Comparison of ENCODE assay signal across 18 mouse cellular contexts in the genomic region with DNA sequence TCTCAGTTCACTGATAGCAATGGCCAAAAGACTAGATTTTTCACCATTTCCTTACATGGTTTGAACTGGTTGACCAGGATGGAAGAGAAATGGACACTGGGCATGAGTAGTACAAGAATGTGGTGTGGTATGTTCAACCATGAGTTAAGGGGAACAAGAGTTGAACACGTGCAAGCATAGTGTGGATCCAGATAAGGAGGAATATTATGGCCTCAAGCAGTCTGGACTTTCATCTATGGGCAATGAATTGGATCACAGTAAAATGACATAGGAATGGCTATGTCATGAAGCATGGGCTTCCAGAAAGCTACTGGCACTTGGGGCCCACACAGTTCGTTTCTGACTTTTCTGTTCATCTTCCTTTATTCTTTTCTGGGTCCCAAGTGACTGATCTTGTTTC.
DNase-seq lines count a peak whose midpoint lies in the region; ATAC-seq lines count a peak whose summit lies in the region.
"Had no signal": no experiment of that assay in that cellular context is flagged by ENCODE, and none has a peak within 500 bp of the region (broad histone marks: within the 10 kb centered on the region; RNA-seq: fewer than 3 reads in every experiment).

No protein-coding gene starts in this region.

- 92% methylated on average over 2 of the region's 2 CpGs for WGBS in heart, embryonic 10.5 days
- 96% methylated on average over 2 of the region's 2 CpGs for WGBS in midbrain, embryonic 15.5 days
- 86% methylated on average over 2 of the region's 2 CpGs for WGBS in midbrain, embryonic 14.5 days
- 90% methylated on average over 2 of the region's 2 CpGs for WGBS in forebrain, embryonic 16.5 days
- 95% methylated on average over 2 of the region's 2 CpGs for WGBS in limb, embryonic 10.5 days

- no peaks in the 10 kb centered on the region for H3K9me3 ChIP-seq in heart, embryonic 10.5 days
- H3K9me3 ChIP-seq in midbrain, embryonic 15.5 days, result no peaks in the 10 kb centered on the region
- H3K9me3 ChIP-seq in midbrain, embryonic 14.5 days (ENCODE audit: control insufficient read depth, low read length), result no peaks in the 10 kb centered on the region
- no peaks in the 10 kb centered on the region for H3K9me3 ChIP-seq in forebrain, embryonic 16.5 days (ENCODE audit: control insufficient read depth, low read length)
- H3K9me3 ChIP-seq in limb, embryonic 10.5 days (replicated peaks), result no peaks in the 10 kb centered on the region
- H3K9me3 ChIP-seq: embryonic facial prominence, embryonic 10.5 days; heart, embryonic 13.5 days had no signal

- no peaks in the 10 kb centered on the region for H3K36me3 ChIP-seq in heart, embryonic 10.5 days
- no peaks in the 10 kb centered on the region for H3K36me3 ChIP-seq in midbrain, embryonic 15.5 days (replicated peaks)
- H3K36me3 ChIP-seq in midbrain, embryonic 14.5 days (ENCODE audit: control insufficient read depth, insufficient read depth, low read length), result no peaks in the 10 kb centered on the region
- no peaks in the 10 kb centered on the region for H3K36me3 ChIP-seq in forebrain, embryonic 16.5 days (ENCODE audit: control insufficient read depth, insufficient read depth)
- no peaks in the 10 kb centered on the region for H3K36me3 ChIP-seq in limb, embryonic 10.5 days
- H3K36me3 ChIP-seq: embryonic facial prominence, embryonic 10.5 days; heart, embryonic 13.5 days had no signal

- H3K4me3 ChIP-seq in heart, embryonic 10.5 days, result no peak overlapping the region
- H3K4me3 ChIP-seq in midbrain, embryonic 15.5 days, result no peak overlapping the region
- no peak overlapping the region for H3K4me3 ChIP-seq in midbrain, embryonic 14.5 days (replicated peaks; ENCODE audit: low read depth, low read length)
- H3K4me3 ChIP-seq in forebrain, embryonic 16.5 days (replicated peaks; ENCODE audit: low read length), result no peak overlapping the region
- no peak overlapping the region for H3K4me3 ChIP-seq in limb, embryonic 10.5 days
- H3K4me3 ChIP-seq: embryonic facial prominence, embryonic 10.5 days; heart, embryonic 13.5 days had no signal

- H3K9ac ChIP-seq in midbrain, embryonic 15.5 days, result no peak overlapping the region
- no peak overlapping the region for H3K9ac ChIP-seq in midbrain, embryonic 14.5 days (replicated peaks; ENCODE audit: low read length)
- H3K9ac ChIP-seq in forebrain, embryonic 16.5 days (replicated peaks; ENCODE audit: low read depth, low read length), result no peak overlapping the region
- H3K9ac ChIP-seq: heart, embryonic 13.5 days; hindbrain, embryonic 14.5 days had no signal

- ATAC-seq in midbrain, embryonic 15.5 days (replicated peaks), result no peak
- no peak for ATAC-seq in midbrain, embryonic 14.5 days (ENCODE audit: low FRiP score, low TSS enrichment)
- ATAC-seq in forebrain, embryonic 16.5 days, result no peak

- H3K4me1 ChIP-seq in heart, embryonic 10.5 days, result peaks cover 15% of the 10 kb centered on the region
- H3K4me1 ChIP-seq in midbrain, embryonic 15.5 days, result peaks cover 33% of the 10 kb centered on the region
- H3K4me1 ChIP-seq in midbrain, embryonic 14.5 days (ENCODE audit: control insufficient read depth, insufficient read depth, low read length), result peaks cover 28% of the 10 kb centered on the region
- peaks cover 16% of the 10 kb centered on the region for H3K4me1 ChIP-seq in forebrain, embryonic 16.5 days (replicated peaks; ENCODE audit: control insufficient read depth, insufficient read depth, low read length)
- peaks cover 19% of the 10 kb centered on the region for H3K4me1 ChIP-seq in limb, embryonic 10.5 days

- DNase-seq in heart, adult 11 months, result peak; percentile 43
- no peak for DNase-seq in heart, embryonic 10.5 days (ENCODE audit: low spot score)
- DNase-seq in midbrain, embryonic 14.5 days, result no peak
- no peak for DNase-seq in embryo, embryonic 10.5 days (ENCODE audit: low spot score)
- no peak for DNase-seq in limb, embryonic 10.5 days (ENCODE audit: low spot score)
- no peak for DNase-seq in cerebellum, postnatal 14 days
- DNase-seq: adrenal gland, postnatal 10 days; cerebellum, adult 11 months; cerebellum, adult 8-10 months; cerebellum, postnatal 36 days; gastrocnemius, postnatal 14 days; heart, postnatal 4 days; kidney, adult 11 months had no signal

- no peak overlapping the region for H3K4me2 ChIP-seq in midbrain, embryonic 15.5 days
- no peak overlapping the region for H3K4me2 ChIP-seq in midbrain, embryonic 14.5 days (ENCODE audit: low read length)
- H3K4me2 ChIP-seq in forebrain, embryonic 16.5 days (ENCODE audit: low read length), result no peak overlapping the region
- H3K4me2 ChIP-seq: heart, embryonic 13.5 days; hindbrain, embryonic 14.5 days had no signal

- no peak overlapping the region for H3K27ac ChIP-seq in heart, embryonic 10.5 days
- H3K27ac ChIP-seq in midbrain, embryonic 15.5 days, result peak overlapping the region; percentile 89; the same call in 1 of the 2 replicates
- H3K27ac ChIP-seq in midbrain, embryonic 14.5 days (replicated peaks; ENCODE audit: low read depth, low read length), result no peak overlapping the region
- peak overlapping the region; percentile 78 for H3K27ac ChIP-seq in forebrain, embryonic 16.5 days (ENCODE audit: low read length)
- H3K27ac ChIP-seq in limb, embryonic 10.5 days, result no peak overlapping the region
- H3K27ac ChIP-seq: embryonic facial prominence, embryonic 10.5 days; heart, embryonic 13.5 days had no signal

- no peaks in the 10 kb centered on the region; the same call in 1 of the 2 replicates for H3K27me3 ChIP-seq in heart, embryonic 10.5 days (ENCODE audit: insufficient read depth, poor library complexity, severe bottlenecking)
- peaks cover 10% of the 10 kb centered on the region for H3K27me3 ChIP-seq in midbrain, embryonic 15.5 days (replicated peaks)
- H3K27me3 ChIP-seq in midbrain, embryonic 14.5 days (ENCODE audit: control insufficient read depth, insufficient read depth, low read length), result peaks cover 46% of the 10 kb centered on the region
- H3K27me3 ChIP-seq in forebrain, embryonic 16.5 days (replicated peaks; ENCODE audit: control insufficient read depth, insufficient read depth, low read length), result no peaks in the 10 kb centered on the region
- no peaks in the 10 kb centered on the region for H3K27me3 ChIP-seq in limb, embryonic 10.5 days (ENCODE audit: low read depth, poor library complexity, severe bottlenecking)
- H3K27me3 ChIP-seq: heart, embryonic 13.5 days had no signal

Comparison
In these comparisons a context has a peak if more than half of its experiments do, and no peak if none do; other contexts are left out.
1. H3K27ac ChIP-seq: peak in midbrain, embryonic 15.5 days (single experiment) and forebrain, embryonic 16.5 days (single experiment); none in heart, embryonic 10.5 days (single experiment), midbrain, embryonic 14.5 days (single experiment) and limb, embryonic 10.5 days (single experiment).